Mouse (Mus musculus) natural killer cell, adult 2 months (primary cell): ENCODE results near the gene Pithd1.

ENCODE experiments used
- DNase-seq, 2 experiments: peaks; one replicate each; pipeline ENCODE4 v3.0.0; 2022; ENCODE audit warnings: low spot score in 2 of 2

Gene Pithd1

GRCm38 (mm10) chr4:135986943-135987710, at the start of gene Pithd1:
Gene Pithd1, minus strand, starts transcription at chr4:135987264.
- peak; percentile 92 to 93 for DNase-seq

- no peak for DNase-seq
Measured at GRCm38 (mm10) chr4:136035078-136035477, 48.0 kb upstream of the Pithd1 start.

- DNase-seq = no peak
Measured at GRCm38 (mm10) chr4:136033231-136033630, 46.2 kb upstream of the Pithd1 start.

- no peak for DNase-seq
Measured at GRCm38 (mm10) chr4:136030968-136031909, 44.2 kb upstream of the Pithd1 start.

GRCm38 (mm10) chr4:136028689-136029088, 41.6 kb upstream of the Pithd1 start:
- DNase-seq = no peak

- DNase-seq = peak in 1 of 2 experiments; percentile 51
Measured at GRCm38 (mm10) chr4:136028132-136028564, 41.1 kb upstream of the Pithd1 start.

- DNase-seq = no peak
Measured at GRCm38 (mm10) chr4:136027416-136028131, 40.5 kb upstream of the Pithd1 start.

- no peak for DNase-seq
Measured at GRCm38 (mm10) chr4:136025350-136025749, 38.3 kb upstream of the Pithd1 start.

- no peak for DNase-seq
Measured at GRCm38 (mm10) chr4:136022924-136023323, 35.9 kb upstream of the Pithd1 start.

GRCm38 (mm10) chr4:136021549-136022047, 34.5 kb upstream of the Pithd1 start, which contains the start of gene Eloa:
Gene Eloa, minus strand, starts transcription at chr4:136021763.
- DNase-seq = peak; percentile 100

- DNase-seq = peak; percentile 19 to 25
Measured at GRCm38 (mm10) chr4:136020743-136021548, 33.9 kb upstream of the Pithd1 start.

- no peak for DNase-seq
Measured at GRCm38 (mm10) chr4:136016059-136016602, 29.1 kb upstream of the Pithd1 start.

GRCm38 (mm10) chr4:136010586-136010985, 23.5 kb upstream of the Pithd1 start:
- DNase-seq = no peak

GRCm38 (mm10) chr4:136008782-136009447, 21.9 kb upstream of the Pithd1 start:
- DNase-seq = no peak

GRCm38 (mm10) chr4:136006821-136007220, 19.8 kb upstream of the Pithd1 start:
- DNase-seq = peak; percentile 30 to 45

GRCm38 (mm10) chr4:136004921-136005320, 17.9 kb upstream of the Pithd1 start:
- DNase-seq = no peak

GRCm38 (mm10) chr4:136004107-136004675, 17.1 kb upstream of the Pithd1 start:
- no peak for DNase-seq

GRCm38 (mm10) chr4:135995118-135995517, 8.1 kb upstream of the Pithd1 start:
- DNase-seq = no peak

GRCm38 (mm10) chr4:135993941-135994340, 6.9 kb upstream of the Pithd1 start:
- no peak for DNase-seq
